Mouse (Mus musculus): ENCODE data around the gene Uqcrfs1.

Uqcrfs1 gene

DNA sequence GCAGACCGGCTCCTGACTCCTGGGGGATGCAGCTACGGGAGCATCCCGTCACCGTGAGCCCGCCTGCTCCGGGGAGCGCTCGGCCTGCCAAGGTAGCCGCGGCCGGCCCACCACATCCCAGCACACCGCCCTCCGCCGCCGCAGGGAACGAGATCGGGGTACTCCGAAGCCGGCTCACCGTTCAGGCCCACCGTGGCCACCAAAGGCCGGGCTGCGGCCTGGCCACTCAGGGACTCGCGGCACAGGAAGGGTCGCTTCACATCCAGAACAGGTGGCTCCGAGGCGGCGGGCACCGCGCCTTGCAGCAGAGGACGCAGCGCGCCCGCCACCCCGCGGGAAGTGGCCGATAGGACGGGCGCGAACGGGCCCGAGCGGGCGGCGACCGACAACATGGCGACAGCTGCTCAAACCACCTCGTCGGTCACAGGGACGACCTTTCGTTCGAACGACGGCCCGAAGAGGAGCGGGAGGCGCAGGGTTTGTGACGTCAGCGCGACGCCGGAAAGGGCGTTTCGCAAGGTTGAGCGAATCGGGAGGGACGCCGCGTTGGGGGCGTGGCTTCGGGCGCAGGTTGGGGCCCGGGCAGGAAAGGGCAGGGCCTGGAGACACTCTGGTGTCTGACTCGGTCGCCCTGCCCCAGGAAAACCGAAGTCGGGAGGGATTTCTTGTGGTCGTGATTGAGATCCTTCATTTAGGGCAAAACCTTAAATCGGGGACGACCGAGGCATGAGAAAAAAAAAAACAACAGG lies at the start of gene Uqcrfs1:
Gene Uqcrfs1 (minus strand): TSS at position 507 of the 749 bp plus-strand sequence.
- DNase-seq (ENCODE audit: low read depth, low spot score) = peak; percentile 95

- peak; percentile 27 for DNase-seq (ENCODE audit: low read depth, low spot score)
Observed at GRCm38 (mm10) chr13:30585786-30586185, 40.6 kb upstream of the Uqcrfs1 start.

DNA sequence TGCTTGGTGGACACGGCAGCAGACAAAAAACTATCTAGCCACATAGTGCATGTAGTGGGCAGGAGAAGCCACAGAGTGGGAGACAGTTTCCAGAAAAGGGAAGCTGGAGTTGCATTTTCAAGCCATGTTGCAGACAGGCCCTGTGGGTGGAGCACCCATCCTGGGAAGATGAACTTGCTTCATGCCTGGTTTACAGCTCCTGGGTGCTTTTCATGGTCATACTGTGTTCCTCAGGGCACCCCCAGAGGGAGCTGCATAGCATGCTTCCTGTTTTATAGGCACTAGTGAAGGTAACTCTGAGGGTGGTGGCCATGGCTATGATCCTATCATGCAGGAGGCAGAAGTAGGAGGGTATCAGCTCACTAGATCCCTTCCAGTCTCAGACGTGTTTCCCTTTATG lies 37.4 kb upstream of the Uqcrfs1 start:
- no peak for DNase-seq (ENCODE audit: low read depth, low spot score)

DNA sequence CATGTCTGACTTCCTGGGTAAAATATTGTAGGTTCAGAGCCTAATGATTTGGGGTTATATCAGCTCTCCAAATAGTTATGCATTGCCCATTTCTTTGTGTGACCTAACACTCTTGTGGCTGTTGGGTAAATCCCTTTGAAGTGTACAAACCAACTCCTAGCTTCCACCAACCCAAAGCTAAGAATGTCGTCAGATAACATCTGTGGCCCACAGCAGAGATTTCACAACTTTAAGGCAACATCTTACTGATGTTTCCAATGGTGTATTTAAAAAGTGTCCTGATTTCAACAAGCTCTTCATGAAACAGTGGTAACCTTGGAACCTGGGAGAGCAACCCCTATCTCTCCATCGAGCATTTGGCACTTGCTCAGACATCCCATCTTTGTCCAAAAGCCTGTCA lies 33.6 kb upstream of the Uqcrfs1 start:
- no peak for DNase-seq (ENCODE audit: low read depth, low spot score)

DNA sequence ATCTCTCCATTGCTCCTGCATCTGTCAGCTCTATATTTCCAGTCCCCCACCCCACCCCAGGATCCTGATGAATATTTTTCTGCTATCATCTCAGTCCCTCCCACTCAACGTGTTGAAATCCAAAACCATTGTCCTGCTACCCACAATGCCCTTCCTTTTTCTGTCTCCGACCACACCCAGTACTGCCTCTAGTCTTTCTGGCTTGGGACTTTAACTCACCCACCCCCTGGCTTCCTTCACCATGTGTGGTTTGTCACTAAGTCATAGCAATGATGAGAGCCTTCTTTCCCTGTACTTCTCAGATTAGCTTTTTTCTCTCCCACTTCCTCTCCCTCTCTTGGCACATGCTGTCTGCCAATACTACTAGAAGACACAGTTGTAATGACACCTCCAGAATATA lies 31.7 kb upstream of the Uqcrfs1 start:
- no peak for DNase-seq (ENCODE audit: low read depth, low spot score)

GRCm38 (mm10) chr13:30572971-30573370 lies 27.8 kb upstream of the Uqcrfs1 start:
- no peak for DNase-seq (ENCODE audit: low read depth, low spot score)

- DNase-seq (ENCODE audit: low read depth, low spot score) = no peak
Observed at GRCm38 (mm10) chr13:30570182-30570581, 25.0 kb upstream of the Uqcrfs1 start.

DNA sequence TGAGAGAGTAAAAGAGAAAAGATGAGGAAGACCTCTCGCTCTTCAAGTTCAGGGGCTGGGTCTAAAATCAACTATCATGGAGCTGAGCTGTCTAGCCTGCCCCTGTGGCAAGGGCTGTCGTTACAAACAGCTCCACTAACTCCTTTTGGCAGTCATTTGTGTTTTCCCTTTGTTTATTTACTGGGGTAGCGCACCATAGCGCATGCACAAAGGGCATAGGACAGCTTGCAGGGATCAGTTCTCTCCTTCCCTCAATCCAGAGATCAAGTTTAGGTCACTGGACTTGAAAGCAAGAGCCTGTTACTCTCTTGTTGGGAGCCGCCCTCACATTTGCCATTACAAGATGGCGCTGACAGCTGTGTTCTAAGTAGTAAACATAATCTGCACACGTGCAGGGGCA lies 22.4 kb upstream of the Uqcrfs1 start:
- no peak for DNase-seq (ENCODE audit: low read depth, low spot score)

DNA sequence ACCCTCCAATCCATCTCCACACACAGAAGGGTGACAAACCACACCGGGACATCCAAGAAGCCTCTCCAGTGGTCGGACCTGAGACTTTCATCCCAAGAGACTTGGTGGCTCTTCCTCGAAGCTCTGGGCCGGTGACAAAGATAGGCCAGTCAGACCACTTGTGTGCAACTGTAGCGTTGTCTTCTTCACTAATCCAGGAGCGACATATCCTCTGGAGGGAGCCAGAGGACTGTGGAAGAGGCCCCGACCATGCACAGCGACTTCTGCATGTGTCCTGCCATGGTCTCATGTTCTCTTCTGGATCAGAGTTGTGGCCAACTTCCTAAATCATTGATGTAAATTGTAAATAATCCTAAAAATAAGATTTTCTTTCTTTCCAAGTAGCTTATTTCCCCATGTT lies 21.6 kb upstream of the Uqcrfs1 start:
- DNase-seq (ENCODE audit: low read depth, low spot score) = peak; percentile 27

- DNase-seq (ENCODE audit: low read depth, low spot score) = no peak
Observed at GRCm38 (mm10) chr13:30560603-30561002, 15.4 kb upstream of the Uqcrfs1 start.

GRCm38 (mm10) chr13:30560052-30560451 lies 14.9 kb upstream of the Uqcrfs1 start:
- no peak for DNase-seq (ENCODE audit: low read depth, low spot score)

DNA sequence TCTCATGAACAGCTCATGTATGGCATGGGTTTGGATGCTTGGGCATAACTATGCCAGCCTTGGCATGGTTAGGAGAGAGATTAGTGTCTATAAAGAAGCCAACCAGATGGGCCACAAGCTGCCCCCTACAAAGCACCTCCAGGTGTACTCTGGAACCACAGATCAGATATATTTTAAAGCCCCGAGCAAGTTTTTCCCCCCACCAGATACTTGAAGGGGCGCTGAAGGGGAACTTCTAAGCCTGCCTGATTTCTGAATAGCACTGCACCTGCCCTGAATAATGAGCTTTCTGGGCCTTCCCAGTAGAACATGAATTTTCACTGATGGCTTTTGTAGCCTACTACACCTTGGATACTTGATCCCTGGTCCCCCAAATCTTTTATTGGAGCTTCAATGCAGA lies 12.6 kb upstream of the Uqcrfs1 start:
- no peak for DNase-seq (ENCODE audit: low read depth, low spot score)

- DNase-seq (ENCODE audit: low read depth, low spot score) = no peak
Observed at GRCm38 (mm10) chr13:30553051-30553587, 8.0 kb upstream of the Uqcrfs1 start.

GRCm38 (mm10) chr13:30549339-30549738 lies 4.2 kb upstream of the Uqcrfs1 start:
- no peak for DNase-seq (ENCODE audit: low read depth, low spot score)

DNA sequence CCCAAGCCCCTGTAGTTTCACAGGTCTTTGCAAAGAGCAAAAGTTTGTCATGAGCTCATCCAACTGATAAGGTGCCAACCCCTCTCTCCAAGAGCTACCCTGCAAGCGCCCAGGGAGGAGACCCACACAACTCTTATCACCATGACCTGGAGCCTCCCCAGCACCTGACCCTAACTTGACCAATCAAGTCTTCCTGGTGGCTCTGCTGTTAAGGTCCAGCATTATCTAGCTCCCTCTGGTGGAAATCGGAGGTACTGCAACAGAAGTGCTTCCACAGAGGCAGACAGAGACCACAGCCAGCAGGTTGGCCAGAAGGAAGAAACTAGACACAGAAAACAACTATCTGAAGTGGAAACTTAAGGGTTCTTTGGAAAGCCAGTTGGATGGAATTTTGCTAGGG lies 3.7 kb upstream of the Uqcrfs1 start:
- DNase-seq (ENCODE audit: low read depth, low spot score) = peak; percentile 92

DNA sequence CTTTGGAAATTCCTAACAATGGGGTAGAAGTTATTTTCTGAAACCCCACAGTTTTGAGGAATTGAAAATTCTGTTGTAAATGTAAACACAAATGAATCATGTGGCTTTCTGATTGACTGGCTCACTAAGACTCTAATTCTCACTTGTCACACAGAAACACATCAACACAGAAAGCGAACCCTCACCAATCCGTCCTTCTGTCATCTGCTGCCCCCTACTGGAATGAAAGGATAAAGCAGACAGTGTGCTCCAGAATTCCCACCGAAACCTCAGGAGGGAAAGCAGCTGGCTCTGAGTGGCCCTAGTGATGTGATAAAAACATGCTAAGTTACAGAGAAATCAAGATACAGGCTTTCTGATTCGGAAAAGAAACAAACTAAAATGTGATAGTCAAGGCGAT lies 14.4 kb downstream of the Uqcrfs1 start:
- peak; percentile 65 for DNase-seq (ENCODE audit: low read depth, low spot score)

DNA sequence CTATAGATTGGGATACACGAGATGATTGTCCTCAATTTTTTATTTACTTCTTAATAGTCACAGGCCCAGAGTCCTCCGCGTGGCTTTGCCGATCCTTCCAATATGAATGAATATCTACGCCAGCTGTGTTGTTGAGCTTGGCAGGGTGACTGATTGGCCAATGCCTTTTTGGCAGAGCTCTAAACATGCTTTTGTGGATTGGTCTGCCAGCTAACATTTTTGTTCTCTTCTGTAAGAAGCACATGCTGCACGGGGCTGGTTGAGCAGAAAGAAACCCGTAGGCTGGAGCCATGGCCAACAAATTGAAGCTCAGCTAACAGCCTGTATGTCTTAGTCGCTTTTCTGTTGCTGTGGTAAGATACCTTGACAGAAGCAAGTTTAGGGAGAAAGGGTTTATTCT lies 20.2 kb downstream of the Uqcrfs1 start:
- DNase-seq (ENCODE audit: low read depth, low spot score) = no peak

DNA sequence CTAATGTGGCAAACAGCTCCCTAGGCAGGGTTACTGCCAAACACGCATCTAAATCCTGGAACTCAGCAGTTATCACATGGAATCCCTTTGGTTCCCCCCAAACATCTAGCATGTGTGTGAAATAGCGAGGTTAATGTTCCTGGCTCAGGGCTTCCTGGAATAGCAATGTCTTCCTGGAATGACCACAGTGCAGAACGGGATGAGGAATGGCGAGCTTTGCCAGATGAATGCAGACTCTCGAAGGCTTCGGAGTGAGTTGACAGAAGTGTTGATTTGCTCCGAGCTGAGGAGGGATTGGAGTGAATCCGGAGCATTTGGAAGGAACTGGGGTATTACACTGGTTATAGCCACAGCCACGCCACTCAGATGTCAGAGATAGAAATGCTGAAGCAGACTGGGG lies 21.2 kb downstream of the Uqcrfs1 start:
- no peak for DNase-seq (ENCODE audit: low read depth, low spot score)

DNA sequence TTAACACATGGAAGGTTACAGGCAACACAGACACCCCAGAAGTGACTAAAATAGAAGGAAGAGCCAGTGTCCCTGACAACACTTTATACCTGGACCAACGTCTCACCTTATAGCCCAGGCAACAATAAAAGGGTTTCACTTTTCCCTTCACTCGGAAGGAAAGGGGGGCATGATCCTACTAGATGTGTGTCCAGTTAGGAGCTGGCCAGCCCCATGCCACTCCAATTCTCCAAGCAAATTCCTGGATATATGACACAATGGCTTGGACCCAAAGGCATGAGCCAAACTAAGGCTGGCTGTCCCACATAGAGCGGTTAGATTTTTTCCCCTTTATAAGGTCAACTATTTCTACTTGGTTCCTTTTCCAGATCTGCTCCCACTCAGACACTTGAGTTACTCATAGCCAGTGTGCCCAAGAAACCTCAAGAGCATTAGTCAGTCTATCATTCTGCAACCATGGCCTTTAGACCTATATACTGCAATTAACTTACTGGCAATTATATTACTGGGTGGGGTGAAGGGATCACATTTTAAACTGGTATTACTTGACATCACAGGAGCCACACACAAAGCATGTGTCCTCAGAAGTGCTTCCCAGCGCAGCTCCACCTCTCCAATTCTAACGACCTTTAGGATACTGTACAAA lies 21.8 kb downstream of the Uqcrfs1 start:
- DNase-seq (ENCODE audit: low read depth, low spot score) = no peak

DNA sequence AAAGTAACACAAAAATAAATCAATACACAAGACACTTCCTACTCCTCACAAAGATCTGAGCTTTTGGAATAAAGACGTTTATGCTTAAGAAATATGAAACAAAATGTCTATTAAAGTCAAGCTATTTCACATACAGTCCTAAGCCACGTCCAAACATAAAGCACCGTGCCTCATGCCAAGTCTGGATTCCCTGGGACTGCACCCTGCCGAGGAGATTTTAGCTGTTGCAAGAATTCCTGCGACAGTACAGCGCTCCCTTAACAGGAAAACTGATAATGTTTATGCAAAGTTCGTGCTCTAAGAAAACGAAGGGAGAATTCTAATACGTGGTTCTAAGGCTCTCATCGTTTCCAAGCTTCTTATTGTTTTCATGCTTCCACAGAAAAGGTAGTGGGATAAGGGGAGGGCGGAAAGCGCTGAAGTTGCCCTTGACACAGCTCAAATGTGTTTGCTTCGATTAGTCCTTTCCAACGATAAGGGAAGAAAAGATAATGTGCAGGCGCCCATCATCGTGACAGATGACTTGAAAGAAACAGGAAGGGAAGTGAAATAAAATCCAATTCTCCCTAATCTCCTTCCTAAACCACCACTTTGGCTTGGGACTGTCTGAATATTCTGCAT lies 23.8 kb downstream of the Uqcrfs1 start:
- DNase-seq (ENCODE audit: low read depth, low spot score) = no peak

GRCm38 (mm10) chr13:30518191-30518590 lies 27.0 kb downstream of the Uqcrfs1 start:
- no peak for DNase-seq (ENCODE audit: low read depth, low spot score)

- DNase-seq (ENCODE audit: low read depth, low spot score) = no peak
Observed at GRCm38 (mm10) chr13:30507651-30508050, 37.5 kb downstream of the Uqcrfs1 start.
